Mouse (Mus musculus) liver, adult 2 months (tissue): ENCODE results near the gene Myh9. TPM values are rescaled to one million over a fixed set of nuclear protein-coding genes. Genes with fewer than 3 reads are reported as not detected.
"Not testable (repeated sequence)": the region's sequence is repeated elsewhere in the genome, so short reads cannot be mapped to it uniquely, and the experiment has no call there.

ENCODE experiments used
- DNase-seq: peaks from one replicate; pipeline ENCODE4 v3.0.0-alpha.2; 2011; ENCODE audit warnings: low read depth, low spot score; ENCODE audit errors: extremely low read depth
- H3K27ac ChIP-seq: fragments of 200-500 bp; replicated peaks from 2 replicates; pipeline ENCODE4 v1.5.1; 2012; ENCODE audit warnings: low read depth, mild to moderate bottlenecking, control low read depth, inconsistent platforms, low read length; ENCODE audit not compliant: insufficient read depth
- H3K27me3 ChIP-seq: fragments of 200-500 bp; 2 replicates; pipeline ENCODE4 v1.6.1; 2012; ENCODE audit warnings: mild to moderate bottlenecking, moderate library complexity, low read length, inconsistent platforms; ENCODE audit not compliant: control insufficient read depth, insufficient read depth
- H3K36me3 ChIP-seq: fragments of 200-500 bp; 2 replicates; pipeline ENCODE4 v1.6.1; 2012; ENCODE audit warnings: low read length, inconsistent platforms; ENCODE audit not compliant: control insufficient read depth, insufficient read depth
- H3K4me1 ChIP-seq: fragments of 200-500 bp; 2 replicates; pipeline ENCODE4 v1.6.1; 2011; ENCODE audit warnings: low read length; ENCODE audit not compliant: control insufficient read depth, insufficient read depth
- H3K4me3 ChIP-seq: fragments of 200-500 bp; 2 replicates; pipeline ENCODE4 v1.5.1; 2011; ENCODE audit warnings: low read depth, mild to moderate bottlenecking, control low read depth, low read length, moderate library complexity; ENCODE audit not compliant: insufficient read depth
- H3K79me2 ChIP-seq: fragments of 200-500 bp; 2 replicates; pipeline ENCODE4 v1.6.1; 2012; ENCODE audit warnings: inconsistent platforms, mild to moderate bottlenecking, low read length, moderate library complexity; ENCODE audit not compliant: control insufficient read depth, insufficient read depth
- H3K9ac ChIP-seq: fragments of 200-500 bp; 2 replicates; pipeline ENCODE4 v1.6.1; 2012; ENCODE audit warnings: low read depth, mild to moderate bottlenecking, control low read depth, inconsistent platforms, low read length
- CTCF ChIP-seq: fragments of 200-500 bp; IDR thresholded peaks from 2 replicates; pipeline ENCODE4 v1.5.1; 2011; ENCODE audit warnings: low read depth, low read length, control low read depth
- POLR2A ChIP-seq: fragments of 200-500 bp; IDR thresholded peaks from 2 replicates; pipeline ENCODE4 v1.6.1; 2011; ENCODE audit warnings: low read length, control low read depth; ENCODE audit not compliant: insufficient read depth; ENCODE audit errors: extremely low read depth
- WGBS: fragments of 180-500 bp; shearing (Covaris S2); methylation state at CpG from one replicate; pipeline ENCODE4 v1.1.7; 2018; 5-methylcytosine and 5-hydroxymethylcytosine counted together
- polyA plus RNA-seq: library from polyadenylated mRNA; depleted of rRNA; stranded (reverse); fragments of >200 nt; gene quantifications from 2 replicates; pipeline ENCODE4 v1.2.3, GENCODE M21; 2012
- total RNA-seq: library from RNA; depleted of rRNA; stranded (reverse); fragments of >200 nt; gene quantifications from 2 replicates; pipeline ENCODE4 v1.2.3, GENCODE M21; 2014

The Myh9 gene
- total and polyA plus RNA-seq, 2 experiments: 24.1 to 54.4 TPM

DNA sequence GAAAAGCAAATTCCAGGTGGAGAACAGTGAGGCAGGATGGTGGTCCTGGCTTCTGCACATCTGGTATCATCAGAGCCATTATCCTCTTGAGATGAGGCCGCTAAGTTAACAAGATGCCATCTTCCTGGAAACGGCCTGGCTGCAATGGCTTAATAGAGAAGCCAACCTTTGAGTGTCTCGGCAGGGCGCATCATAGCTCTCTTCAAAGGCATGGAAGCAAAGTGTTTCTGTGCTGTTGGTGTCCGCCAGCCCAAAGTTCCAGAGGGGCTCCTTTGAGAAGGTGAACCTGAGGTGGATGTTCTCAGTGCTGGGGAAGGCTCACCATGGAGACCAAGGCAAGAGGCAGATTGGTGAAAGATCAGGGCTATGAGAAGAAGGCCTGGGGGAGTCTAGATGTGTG is 110.4 kb downstream of the Myh9 start:
- Histone ChIP-seq H3K4me1 (peaks cover 15% of the 10 kb centered on the region), H3K27me3 (no peaks in the 10 kb centered on the region), H3K36me3 (no peaks in the 10 kb centered on the region), H3K4me3 (no peak overlapping the region), H3K79me2 (peaks cover 7% of the 10 kb centered on the region; the same call in 1 of the 2 replicates), H3K9ac (no peak overlapping the region), H3K27ac (no peak overlapping the region)
- WGBS: 96% methylated on average over 5 of the region's 5 CpGs
- TF ChIP-seq CTCF (no peak), POLR2A (no peak)
- DNase-seq: no peak

DNA sequence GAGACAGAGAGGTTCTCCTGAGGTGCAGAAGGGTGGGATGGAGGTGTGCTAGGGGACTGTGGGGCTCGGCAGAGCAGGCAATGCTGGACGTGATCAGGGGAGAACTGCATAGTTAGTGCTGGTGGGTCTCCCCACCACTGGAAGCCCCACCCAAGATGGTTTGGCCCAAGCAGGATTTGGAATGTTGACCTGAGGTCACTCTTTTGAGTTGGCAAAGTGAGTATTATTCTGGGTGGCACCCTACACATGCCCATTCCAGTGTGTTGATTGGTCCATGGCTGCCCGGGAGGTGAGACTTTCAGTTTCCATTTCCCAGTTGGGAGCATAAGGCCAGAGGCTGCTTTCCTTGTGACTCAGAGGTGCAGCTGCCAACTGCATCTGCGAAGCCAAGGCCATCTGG is 113.2 kb downstream of the Myh9 start, which contains the start of gene Apol9b:
TSS of gene Apol9b (plus strand) at position 301 of the 400 bp plus-strand sequence.
- WGBS: 0% methylated on average over 1 of the region's 4 CpGs
- Histone ChIP-seq H3K4me1 (peaks cover 15% of the 10 kb centered on the region), H3K9ac (peak within 1 kb of the TSS; percentile 64), H3K27ac (peak within 1 kb of the TSS; percentile 96), H3K4me3 (peak within 1 kb of the TSS; percentile 63)
- not testable (repeated sequence) for H3K36me3 ChIP-seq, H3K27me3 ChIP-seq, H3K79me2 ChIP-seq, DNase-seq

DNA sequence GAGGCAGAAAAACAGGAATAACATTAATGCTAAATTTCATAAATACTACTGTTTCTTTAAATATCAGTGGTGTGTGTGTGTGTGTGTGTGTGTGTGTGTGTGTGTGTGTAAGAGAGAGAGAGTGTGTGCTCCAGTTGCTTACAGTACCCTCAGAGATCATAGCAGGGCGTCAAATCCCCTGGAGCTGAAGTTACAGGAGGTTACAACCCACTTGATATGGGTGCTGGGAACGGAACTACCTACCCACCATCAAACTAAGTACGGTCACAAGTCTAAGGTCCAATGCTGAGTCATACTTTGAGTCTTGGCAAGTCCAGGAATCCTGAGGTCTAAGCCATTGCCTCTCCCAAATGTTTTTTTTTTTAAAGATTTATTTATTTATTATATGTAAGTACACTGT is 114.2 kb downstream of the Myh9 start:
- not testable (repeated sequence) for H3K4me3 ChIP-seq, H3K36me3 ChIP-seq, H3K9ac ChIP-seq, H3K79me2 ChIP-seq, H3K27me3 ChIP-seq
- WGBS: 17% methylated on average over 3 of the region's 3 CpGs
- Histone ChIP-seq H3K4me1 (peaks cover 13% of the 10 kb centered on the region), H3K27ac (peak overlapping the region; percentile 52; the same call in 1 of the 2 replicates)
- DNase-seq: peak; percentile 55

- peak; percentile 33 for DNase-seq
These were observed 114.8 kb downstream of the Myh9 start for GRCm38 (mm10) chr15:77727139-77727538.

DNA sequence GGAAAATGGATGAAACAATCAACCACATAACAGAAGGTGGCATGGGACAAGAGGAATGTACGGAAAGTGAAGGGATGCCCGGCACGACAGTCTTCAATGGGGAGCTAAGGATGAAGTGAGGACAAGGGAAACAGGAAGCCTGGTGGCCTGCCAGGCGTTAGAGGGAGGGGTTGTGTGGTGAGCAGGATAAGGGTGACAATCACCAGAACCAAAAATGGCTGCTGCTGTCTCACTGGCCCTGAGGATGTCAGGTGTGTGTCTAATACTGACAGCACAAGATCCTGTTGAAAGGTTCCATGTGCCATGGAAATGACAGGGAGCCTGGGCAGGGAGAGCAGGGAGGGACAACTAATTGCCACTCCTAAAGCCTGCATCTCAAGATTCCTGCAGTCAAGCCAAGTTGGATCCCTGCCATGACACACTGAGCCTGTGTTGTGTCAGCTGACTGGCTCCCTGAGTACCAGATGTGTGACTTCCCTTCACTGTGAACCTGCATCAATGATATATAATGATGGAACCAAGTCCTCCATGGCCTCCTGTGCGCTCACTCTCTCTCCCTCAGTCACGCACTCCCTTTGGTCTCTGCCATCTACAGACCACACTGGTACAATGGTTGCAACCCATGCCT is 116.5 kb downstream of the Myh9 start:
- WGBS: 65% methylated on average over 6 of the region's 6 CpGs

More at GRCm38 (mm10) chr15:77727139-77727538, 114.8 kb downstream of the Myh9 start:
- not testable (repeated sequence) for H3K27me3 ChIP-seq, H3K36me3 ChIP-seq, H3K4me3 ChIP-seq, H3K9ac ChIP-seq, H3K79me2 ChIP-seq, H3K27ac ChIP-seq
- H3K4me1 ChIP-seq: peaks cover 10% of the 10 kb centered on the region; the same call in 1 of the 2 replicates
- WGBS: 0% methylated on average over 3 of the region's 3 CpGs
- peak; percentile 45; the same call in 1 of the 2 replicates for TF ChIP-seq CTCF

DNA sequence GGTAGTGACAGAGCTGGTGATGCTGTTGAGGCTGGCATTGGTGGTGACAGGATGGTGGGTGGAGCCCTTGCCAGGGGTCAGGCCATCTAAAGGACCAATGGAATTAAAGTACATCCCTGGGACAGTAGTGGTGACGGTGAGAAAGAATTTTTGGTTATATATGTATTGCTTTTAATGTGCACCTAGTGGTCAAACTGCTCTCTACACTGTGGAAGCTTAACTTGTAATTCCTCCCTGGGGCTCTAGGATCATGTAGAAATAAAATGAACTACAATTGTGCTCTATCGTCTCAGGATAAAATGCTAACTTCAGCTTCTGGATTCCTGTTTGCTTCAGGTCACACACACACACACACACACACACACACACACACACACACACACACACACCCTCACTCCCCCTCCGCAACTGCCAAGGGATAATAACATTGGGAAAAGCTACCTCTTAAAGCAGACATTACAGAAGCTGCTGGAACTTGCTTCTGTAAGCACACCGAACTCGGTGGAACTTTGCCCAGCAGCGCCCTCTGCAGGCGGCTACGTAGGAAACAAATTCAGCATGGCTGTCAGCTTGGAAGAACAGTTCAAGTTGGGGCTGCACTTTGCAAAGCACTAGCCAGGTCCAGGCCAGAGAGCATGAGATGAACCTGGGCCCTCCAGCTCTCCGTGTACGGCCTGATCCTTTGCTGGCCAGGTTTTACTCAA is 117.6 kb downstream of the Myh9 start:
- 37% methylated on average over 3 of the region's 10 CpGs for WGBS
- not testable (repeated sequence) for H3K9ac ChIP-seq, H3K4me1 ChIP-seq, H3K4me3 ChIP-seq, H3K27ac ChIP-seq, DNase-seq, H3K79me2 ChIP-seq, H3K27me3 ChIP-seq, H3K36me3 ChIP-seq

More for the DNA sequence above, 116.5 kb downstream of the Myh9 start:
- not testable (repeated sequence) for H3K9ac ChIP-seq, H3K27me3 ChIP-seq, H3K4me1 ChIP-seq, H3K27ac ChIP-seq, H3K4me3 ChIP-seq, H3K79me2 ChIP-seq, DNase-seq, H3K36me3 ChIP-seq

- not testable (repeated sequence) for H3K36me3 ChIP-seq, H3K4me1 ChIP-seq, H3K4me3 ChIP-seq, H3K27me3 ChIP-seq, H3K79me2 ChIP-seq, DNase-seq, H3K27ac ChIP-seq, H3K9ac ChIP-seq
- no CpG with 5 or more reads among the region's 3 CpGs for WGBS
These were observed 120.5 kb downstream of the Myh9 start for GRCm38 (mm10) chr15:77721509-77721908.

DNA sequence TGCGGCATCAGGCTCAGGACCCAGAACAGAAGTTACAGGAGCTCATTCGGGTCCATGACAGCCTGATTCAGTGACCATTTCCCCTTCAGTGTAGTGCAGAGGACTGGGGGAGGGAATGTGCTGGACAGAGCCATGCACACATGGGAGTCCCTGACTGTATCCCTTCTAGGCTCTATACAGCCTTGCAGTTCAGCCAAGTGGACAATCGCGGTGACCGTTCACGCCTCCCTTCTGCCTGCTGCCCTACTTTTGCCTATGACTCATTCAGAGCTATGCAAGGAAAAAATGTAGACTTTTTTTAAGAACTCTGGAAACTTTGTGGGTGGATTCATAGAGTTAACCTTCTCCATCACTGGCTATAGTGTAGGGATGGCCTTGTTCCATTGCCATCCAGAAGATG is 123.7 kb downstream of the Myh9 start:
- H3K4me1 ChIP-seq, DNase-seq, H3K79me2 ChIP-seq, H3K27me3 ChIP-seq, H3K9ac ChIP-seq, H3K27ac ChIP-seq, H3K36me3 ChIP-seq, H3K4me3 ChIP-seq: not testable (repeated sequence)
- 43% methylated on average over 3 of the region's 6 CpGs for whole genome bisulfite sequencing
